Mouse (Mus musculus) cerebellum, adult 2 months (tissue): ENCODE measurements around the gene Ccdc141.

Experiments
- CTCF ChIP-seq: fragments of 200-500 bp; IDR thresholded peaks from 2 replicates; pipeline ENCODE4 v1.5.1; 2011; ENCODE audit warnings: low read depth, mild to moderate bottlenecking, control low read depth, low read length, moderate library complexity, borderline replicate concordance; ENCODE audit not compliant: insufficient read depth
- POLR2A ChIP-seq: fragments of 200-500 bp; IDR thresholded peaks from 2 replicates; pipeline ENCODE4 v1.6.1; 2011; ENCODE audit warnings: low read length, control low read depth, borderline replicate concordance; ENCODE audit not compliant: insufficient read depth

GRCm38 (mm10) chr2:76981717-76982116, 188.7 kb downstream of the Ccdc141 start:
- TF ChIP-seq CTCF: no peak
- TF ChIP-seq POLR2A: no peak
